9 mouse cellular contexts compared by ENCODE assay signal in the genomic region with DNA sequence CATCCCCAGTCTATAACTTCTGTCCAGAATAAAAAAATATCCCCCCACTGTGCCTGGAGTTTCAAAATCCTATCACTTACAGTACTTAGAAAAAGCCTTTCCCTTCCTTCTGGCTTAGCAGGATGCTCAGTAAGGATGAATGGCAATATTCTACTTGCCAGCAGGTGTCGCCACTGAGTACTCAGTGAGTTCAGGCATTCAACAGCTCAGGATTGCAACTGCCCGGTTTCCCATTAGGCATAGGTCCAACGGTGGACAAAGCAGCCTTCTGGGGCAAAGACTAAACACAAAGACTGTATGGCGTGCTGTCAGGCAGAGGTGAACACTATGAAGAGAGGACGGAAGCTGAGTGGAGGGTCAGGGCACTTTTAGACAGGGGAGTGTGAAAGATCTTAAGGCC.
A peak's percentile ranks its signal among the peaks of the same experiment; 100 is the strongest.
DNase-seq lines count a peak whose midpoint lies in the region; ATAC-seq lines count a peak whose summit lies in the region.
"Had no signal": no experiment of that assay in that cellular context is flagged by ENCODE, and none has a peak within 500 bp of the region (broad histone marks: within the 10 kb centered on the region; RNA-seq: fewer than 3 reads in every experiment).

No protein-coding gene starts in this region.

- H3K9me3 ChIP-seq in liver, embryonic 13.5 days (replicated peaks): no peaks in the 10 kb centered on the region

- H3K9ac ChIP-seq in liver, embryonic 13.5 days: no peak overlapping the region

- no peak overlapping the region for H3K4me2 ChIP-seq in liver, embryonic 13.5 days

- no peaks in the 10 kb centered on the region for H3K27me3 ChIP-seq in liver, embryonic 13.5 days

- H3K27ac ChIP-seq in liver, embryonic 13.5 days: no peak overlapping the region

- no peaks in the 10 kb centered on the region for H3K4me1 ChIP-seq in liver, embryonic 13.5 days (replicated peaks)

- no peaks in the 10 kb centered on the region for H3K36me3 ChIP-seq in liver, embryonic 13.5 days

- no peak overlapping the region for H3K4me3 ChIP-seq in liver, embryonic 13.5 days (replicated peaks)
- H3K4me3 ChIP-seq: erythroblast, embryonic 14.5 days had no signal

- 16% methylated on average over 5 of the region's 5 CpGs for WGBS in liver, embryonic 13.5 days (ENCODE audit: insufficient replicate concordance)

- no peak for ATAC-seq in liver, embryonic 13.5 days (ENCODE audit: low read depth)

- peak; percentile 84 for DNase-seq in 3T3-L1 (ENCODE audit: low read depth, low spot score)
- peak; percentile 84 for DNase-seq in ZHBTc4 (ENCODE audit: low read depth, low spot score)
- peak; percentile 83 to 91 for DNase-seq in cerebellum, postnatal 36 days
- DNase-seq in gastrocnemius, adult 8-10 months (ENCODE audit: low spot score in 2 of 2): peak; percentile 43 to 46
- DNase-seq in kidney, postnatal 10 days: peak; percentile 94
- DNase-seq in liver, embryonic 13.5 days: peak; percentile 30
- peak; percentile 28 for DNase-seq in ovary, adult 18-20 months (ENCODE audit: low spot score)
- peak; percentile 8 to 57 for DNase-seq in thymus, postnatal 10 days (ENCODE audit: low spot score in 2 of 2)

Comparison
In these comparisons a context has a peak if more than half of its experiments do, and no peak if none do; other contexts are left out.
1. DNase-seq: peak in every context shown above with its lines; median percentile 94 in kidney, postnatal 10 days; 87 in cerebellum, postnatal 36 days; 84 in 3T3-L1; 84 in ZHBTc4; 44 in gastrocnemius, adult 8-10 months; 32 in thymus, postnatal 10 days; 30 in liver, embryonic 13.5 days; 28 in ovary, adult 18-20 months.